Mouse (Mus musculus): ENCODE measurements around the gene Hba-a2. TPM values are rescaled to one million over a fixed set of nuclear protein-coding genes. Genes with fewer than 3 reads are reported as not detected.

The Hba-a2 gene
- polyA plus RNA-seq, 1 experiment from 2014 or later = 6,905 TPM

DNA sequence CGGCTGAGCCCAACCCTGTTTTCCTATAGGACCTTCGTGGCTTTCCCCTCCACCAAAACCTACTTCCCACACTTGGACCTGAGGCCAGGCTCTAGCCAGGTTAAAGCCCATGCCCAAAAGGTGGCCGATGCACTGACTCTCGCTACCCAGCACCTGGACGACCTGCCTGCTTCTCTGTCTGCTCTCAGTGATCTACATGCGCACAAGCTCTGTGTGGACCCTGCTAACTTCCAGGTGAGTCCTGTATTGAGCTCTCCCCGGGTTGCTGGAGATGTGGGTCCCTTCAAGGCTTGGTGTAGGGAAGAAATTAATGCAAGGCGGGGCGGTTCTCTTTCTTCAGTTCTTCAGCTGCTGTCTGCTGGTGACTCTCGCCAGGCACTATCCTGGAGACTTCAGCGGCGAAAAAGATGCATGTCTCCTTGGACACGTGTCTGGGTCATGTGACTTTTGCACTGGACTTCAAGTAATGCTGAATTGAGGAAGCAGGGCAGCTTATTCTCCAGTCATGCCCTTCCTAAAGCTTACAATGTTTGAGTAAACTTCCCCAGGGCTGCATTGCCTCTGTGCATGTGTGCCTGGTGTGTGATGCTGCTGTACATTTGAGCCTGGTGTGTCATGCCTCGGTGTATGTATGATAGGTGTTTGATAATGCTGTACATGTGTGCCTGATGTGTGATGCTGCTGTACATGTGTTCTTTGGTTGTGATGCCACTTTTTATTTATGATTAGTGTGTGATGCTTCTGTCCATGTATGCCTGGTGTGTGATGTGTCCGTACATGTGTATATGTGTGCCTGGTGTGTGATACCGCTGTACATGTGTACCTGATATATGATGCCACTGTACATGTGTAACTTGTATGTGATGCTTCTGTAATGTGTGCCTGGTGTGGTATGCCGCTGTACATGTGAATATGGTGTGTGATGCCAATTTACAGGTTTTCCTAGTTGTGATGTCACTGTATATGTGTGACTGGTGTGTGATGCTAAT lies 4.3 kb downstream of the Hba-a2 start:
- ATAC-seq (ENCODE audit: low FRiP score, low TSS enrichment) = no peak; the same call in 1 of the 2 replicates

DNA sequence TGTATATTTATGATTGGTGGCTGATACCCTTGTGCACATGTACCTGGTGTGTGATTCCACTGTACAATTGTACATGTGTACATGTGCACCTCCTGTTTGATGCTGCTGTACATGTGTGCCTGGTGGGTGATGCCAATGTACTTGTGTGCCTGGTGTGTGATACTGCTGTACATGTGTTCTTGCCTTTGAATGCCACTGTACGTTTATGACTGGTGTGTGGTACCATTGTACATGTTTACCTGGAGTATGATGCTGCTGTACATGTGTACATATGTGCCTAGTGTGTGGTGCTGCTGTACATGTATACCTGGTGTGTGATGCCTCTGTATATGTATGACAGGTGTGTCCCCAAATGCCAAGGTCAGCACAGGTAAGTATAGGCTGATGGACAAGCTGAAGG lies 5.2 kb downstream of the Hba-a2 start:
- H3K4me2 ChIP-seq (replicated peaks; ENCODE audit: low read depth, low read length) = no peak overlapping the region
- H3K4me3 ChIP-seq (ENCODE audit: low read length) = no peak overlapping the region
- H3K4me1 ChIP-seq (ENCODE audit: control insufficient read depth, insufficient read depth, low read length) = no peaks in the 10 kb centered on the region
- WGBS = 79% methylated on average over 1 of the region's 1 CpGs
- H3K27me3 ChIP-seq (ENCODE audit: control insufficient read depth, insufficient read depth, low read length) = no peaks in the 10 kb centered on the region; the same call in 1 of the 2 replicates
- no peak overlapping the region for H3K9ac ChIP-seq (ENCODE audit: low read depth, low read length)
- no peak for ATAC-seq (ENCODE audit: low FRiP score, low TSS enrichment)
- H3K36me3 ChIP-seq (ENCODE audit: control insufficient read depth, insufficient read depth, low read length) = no peaks in the 10 kb centered on the region
- no peak overlapping the region for H3K27ac ChIP-seq (ENCODE audit: low read depth, low read length)
- no peaks in the 10 kb centered on the region for H3K9me3 ChIP-seq (ENCODE audit: control insufficient read depth, low read length)

More for the DNA sequence above, 4.3 kb downstream of the Hba-a2 start:
- no peaks in the 10 kb centered on the region; the same call in 1 of the 2 replicates for H3K27me3 ChIP-seq (ENCODE audit: control insufficient read depth, insufficient read depth, low read length)
- no peaks in the 10 kb centered on the region for H3K4me1 ChIP-seq (ENCODE audit: control insufficient read depth, insufficient read depth, low read length)
- no peak overlapping the region for H3K27ac ChIP-seq (ENCODE audit: low read depth, low read length)
- H3K4me3 ChIP-seq (ENCODE audit: low read length) = no peak overlapping the region; the same call in 1 of the 2 replicates
- H3K36me3 ChIP-seq (ENCODE audit: control insufficient read depth, insufficient read depth, low read length) = no peaks in the 10 kb centered on the region
- peak overlapping the region; percentile 37; the same call in 1 of the 2 replicates for H3K4me2 ChIP-seq (replicated peaks; ENCODE audit: low read depth, low read length)
- WGBS = 53% methylated on average over 14 of the region's 17 CpGs
- no peaks in the 10 kb centered on the region for H3K9me3 ChIP-seq (ENCODE audit: control insufficient read depth, low read length)
- H3K9ac ChIP-seq (ENCODE audit: low read depth, low read length) = no peak overlapping the region

- Histone ChIP-seq H3K36me3 (ENCODE audit: control insufficient read depth, insufficient read depth, low read length) (no peaks in the 10 kb centered on the region), H3K4me3 (ENCODE audit: low read length) (no peak overlapping the region), H3K4me2 (replicated peaks; ENCODE audit: low read depth, low read length) (no peak overlapping the region), H3K9ac (ENCODE audit: low read depth, low read length) (no peak overlapping the region), H3K4me1 (ENCODE audit: control insufficient read depth, insufficient read depth, low read length) (0 out of 2 replicates have a peak, but pooled peaks cover 2% of the 10 kb centered on the region), H3K27ac (ENCODE audit: low read depth, low read length) (no peak overlapping the region), H3K9me3 (ENCODE audit: control insufficient read depth, low read length) (no peaks in the 10 kb centered on the region), H3K27me3 (ENCODE audit: control insufficient read depth, insufficient read depth, low read length) (no peaks in the 10 kb centered on the region; the same call in 1 of the 2 replicates)
- no peak for ATAC-seq (ENCODE audit: low FRiP score, low TSS enrichment)
- WGBS = 49% methylated on average over 2 of the region's 2 CpGs
Observed at GRCm38 (mm10) chr11:32302824-32303419, 6.6 kb downstream of the Hba-a2 start.

DNA sequence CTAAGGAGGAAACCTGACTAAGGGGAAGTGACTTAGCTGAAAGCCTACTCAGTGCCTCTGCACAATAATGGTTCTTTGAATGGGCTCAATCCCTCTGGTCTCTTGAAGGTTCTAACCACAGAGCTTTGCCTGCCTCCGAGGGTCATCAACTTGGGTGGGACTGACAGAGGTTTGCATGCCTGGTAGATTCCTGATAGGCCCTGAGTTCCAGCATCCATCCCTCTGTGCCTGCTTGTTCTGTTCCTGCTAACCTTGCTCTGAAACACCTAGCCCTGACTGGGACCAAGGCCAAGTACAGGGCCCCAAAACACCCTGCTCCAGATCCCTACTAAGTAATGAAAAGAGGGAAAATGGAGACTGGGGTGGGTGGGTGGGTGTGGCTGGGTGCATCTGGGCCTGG lies 7.2 kb downstream of the Hba-a2 start:
- H3K9me3 ChIP-seq (ENCODE audit: control insufficient read depth, low read length) = no peaks in the 10 kb centered on the region
- WGBS = 78% methylated on average over 1 of the region's 1 CpGs
- 0 out of 2 replicates have a peak, but pooled peaks cover 5% of the 10 kb centered on the region for H3K4me1 ChIP-seq (ENCODE audit: control insufficient read depth, insufficient read depth, low read length)
- H3K27ac ChIP-seq (ENCODE audit: low read depth, low read length) = no peak overlapping the region
- ATAC-seq (ENCODE audit: low FRiP score, low TSS enrichment) = no peak
- H3K4me3 ChIP-seq (ENCODE audit: low read length) = no peak overlapping the region
- H3K27me3 ChIP-seq (ENCODE audit: control insufficient read depth, insufficient read depth, low read length) = no peaks in the 10 kb centered on the region; the same call in 1 of the 2 replicates
- H3K36me3 ChIP-seq (ENCODE audit: control insufficient read depth, insufficient read depth, low read length) = no peaks in the 10 kb centered on the region
- H3K4me2 ChIP-seq (replicated peaks; ENCODE audit: low read depth, low read length) = no peak overlapping the region
- no peak overlapping the region for H3K9ac ChIP-seq (ENCODE audit: low read depth, low read length)

DNA sequence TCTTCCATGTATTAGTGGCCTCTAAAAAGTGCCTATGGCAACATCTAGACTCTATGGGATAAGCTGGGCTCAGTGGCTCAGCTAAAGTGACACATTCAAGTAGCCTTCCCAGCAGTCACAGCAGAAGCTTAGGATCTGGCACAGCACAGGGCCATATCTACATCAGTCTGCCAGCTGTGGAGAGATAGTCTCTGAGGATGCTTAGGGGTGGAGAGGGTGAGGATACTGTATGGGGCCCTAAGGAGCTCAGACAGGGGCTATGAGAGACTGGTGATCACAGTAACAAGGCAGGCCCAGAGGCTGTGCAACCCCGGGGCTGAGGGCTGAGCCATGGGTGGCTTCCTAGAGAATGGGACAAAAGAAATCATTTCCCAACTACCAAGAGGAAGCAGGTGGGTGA lies 10.7 kb downstream of the Hba-a2 start:
- Histone ChIP-seq H3K27me3 (ENCODE audit: control insufficient read depth, insufficient read depth, low read length) (no peaks in the 10 kb centered on the region), H3K9me3 (ENCODE audit: control insufficient read depth, low read length) (no peaks in the 10 kb centered on the region), H3K4me3 (ENCODE audit: low read length) (no peak overlapping the region), H3K9ac (ENCODE audit: low read depth, low read length) (no peak overlapping the region), H3K4me1 (ENCODE audit: control insufficient read depth, insufficient read depth, low read length) (0 out of 2 replicates have a peak, but pooled peaks cover 17% of the 10 kb centered on the region), H3K4me2 (replicated peaks; ENCODE audit: low read depth, low read length) (no peak overlapping the region), H3K36me3 (ENCODE audit: control insufficient read depth, insufficient read depth, low read length) (no peaks in the 10 kb centered on the region), H3K27ac (ENCODE audit: low read depth, low read length) (no peak overlapping the region)
- no peak for ATAC-seq (ENCODE audit: low FRiP score, low TSS enrichment)
- 94% methylated on average over 1 of the region's 1 CpGs for WGBS

GRCm38 (mm10) chr11:32309446-32309845 lies 13.2 kb downstream of the Hba-a2 start:
- ATAC-seq (ENCODE audit: low FRiP score, low TSS enrichment) = peak; percentile 77
- 19% methylated on average over 4 of the region's 4 CpGs for WGBS
- no peak overlapping the region for H3K27ac ChIP-seq (ENCODE audit: low read depth, low read length)

DNA sequence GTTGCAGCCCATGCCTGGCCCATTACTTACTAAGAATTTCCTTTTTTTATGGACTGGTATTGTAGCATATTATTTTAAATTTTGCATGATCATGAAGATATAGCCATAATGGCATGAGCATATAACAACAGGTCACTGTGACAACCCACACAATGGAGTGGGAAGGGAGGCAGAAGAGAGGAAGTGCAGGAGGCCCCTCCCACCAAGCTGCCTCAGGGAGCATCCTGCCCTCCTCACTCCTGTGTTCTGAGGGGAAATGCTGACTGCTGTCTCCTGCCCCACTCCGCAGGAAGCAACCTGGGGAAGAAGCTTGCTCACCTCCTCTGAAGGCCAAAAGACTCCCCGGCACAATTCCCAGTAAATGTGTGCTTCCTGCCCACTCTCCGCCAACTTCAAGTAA lies 13.6 kb downstream of the Hba-a2 start:
- WGBS = 61% methylated on average over 3 of the region's 3 CpGs
- no peaks in the 10 kb centered on the region for H3K36me3 ChIP-seq (ENCODE audit: control insufficient read depth, insufficient read depth, low read length)
- no peak overlapping the region for H3K27ac ChIP-seq (ENCODE audit: low read depth, low read length)
- H3K4me1 ChIP-seq (ENCODE audit: control insufficient read depth, insufficient read depth, low read length) = 0 out of 2 replicates have a peak, but pooled peaks cover 17% of the 10 kb centered on the region
- H3K4me2 ChIP-seq (replicated peaks; ENCODE audit: low read depth, low read length) = no peak overlapping the region
- no peaks in the 10 kb centered on the region for H3K27me3 ChIP-seq (ENCODE audit: control insufficient read depth, insufficient read depth, low read length)
- H3K9ac ChIP-seq (ENCODE audit: low read depth, low read length) = no peak overlapping the region
- H3K9me3 ChIP-seq (ENCODE audit: control insufficient read depth, low read length) = no peaks in the 10 kb centered on the region
- no peak overlapping the region for H3K4me3 ChIP-seq (ENCODE audit: low read length)
- no peak for ATAC-seq (ENCODE audit: low FRiP score, low TSS enrichment)

More at GRCm38 (mm10) chr11:32309446-32309845, 13.2 kb downstream of the Hba-a2 start:
- Histone ChIP-seq H3K36me3 (ENCODE audit: control insufficient read depth, insufficient read depth, low read length) (no peaks in the 10 kb centered on the region), H3K4me2 (replicated peaks; ENCODE audit: low read depth, low read length) (no peak overlapping the region), H3K4me3 (ENCODE audit: low read length) (no peak overlapping the region), H3K9me3 (ENCODE audit: control insufficient read depth, low read length) (no peaks in the 10 kb centered on the region), H3K27me3 (ENCODE audit: control insufficient read depth, insufficient read depth, low read length) (no peaks in the 10 kb centered on the region), H3K4me1 (ENCODE audit: control insufficient read depth, insufficient read depth, low read length) (0 out of 2 replicates have a peak, but pooled peaks cover 17% of the 10 kb centered on the region), H3K9ac (ENCODE audit: low read depth, low read length) (no peak overlapping the region)

DNA sequence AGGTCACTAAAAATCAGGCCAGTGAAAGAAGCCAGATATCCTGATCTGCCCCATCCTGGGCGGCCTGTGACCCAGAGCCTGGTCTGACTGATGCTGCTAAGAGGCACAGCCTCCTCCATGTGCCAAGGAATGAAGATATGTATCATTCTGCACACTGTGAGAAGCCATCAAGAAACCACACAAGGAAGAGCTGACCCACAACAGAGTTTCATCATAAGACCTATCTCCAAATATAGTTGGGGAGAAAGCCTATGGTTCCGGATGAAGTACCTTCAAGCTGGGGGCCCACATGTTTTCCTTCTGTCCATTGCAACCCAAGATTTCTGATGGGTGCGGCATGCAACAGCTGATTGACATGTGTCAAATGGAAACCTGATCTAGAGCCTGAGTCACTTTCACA lies 19.7 kb downstream of the Hba-a2 start:
- Histone ChIP-seq H3K36me3 (ENCODE audit: control insufficient read depth, insufficient read depth, low read length) (no peaks in the 10 kb centered on the region), H3K4me3 (ENCODE audit: low read length) (no peak overlapping the region), H3K4me1 (ENCODE audit: control insufficient read depth, insufficient read depth, low read length) (no peaks in the 10 kb centered on the region), H3K27me3 (ENCODE audit: control insufficient read depth, insufficient read depth, low read length) (no peaks in the 10 kb centered on the region), H3K9ac (ENCODE audit: low read depth, low read length) (no peak overlapping the region), H3K4me2 (replicated peaks; ENCODE audit: low read depth, low read length) (no peak overlapping the region), H3K27ac (ENCODE audit: low read depth, low read length) (no peak overlapping the region), H3K9me3 (ENCODE audit: control insufficient read depth, low read length) (no peaks in the 10 kb centered on the region)
- no peak for ATAC-seq (ENCODE audit: low FRiP score, low TSS enrichment)
- WGBS = 79% methylated on average over 3 of the region's 3 CpGs

All from kidney, embryonic 14.5 days (tissue).